Mouse (Mus musculus) kidney, embryonic 14.5 days (tissue): ENCODE results near the gene Fto. TPM values are rescaled to one million over a fixed set of nuclear protein-coding genes. Genes with fewer than 3 reads are reported as not detected.

Experiments
- ATAC-seq: fragments of 200-750 bp; cut with Nextera tagmentation; 2 replicates; pipeline ENCODE4 v1.8.0; 2017; ENCODE audit warnings: moderate number of reproducible peaks, mild to moderate bottlenecking, moderate TSS enrichment, moderate library complexity; ENCODE audit not compliant: low FRiP score, low TSS enrichment
- H3K27ac ChIP-seq: fragments of 300-500 bp; sonication (generic); 2 replicates; pipeline ENCODE4 v1.5.1; 2014; ENCODE audit warnings: low read depth, mild to moderate bottlenecking, low read length, moderate library complexity, mixed read lengths
- H3K27me3 ChIP-seq: fragments of 300-500 bp; sonication (generic); 2 replicates; pipeline ENCODE4 v1.6.1; 2014; ENCODE audit warnings: mild to moderate bottlenecking, low read length; ENCODE audit not compliant: control insufficient read depth, insufficient read depth
- H3K36me3 ChIP-seq: fragments of 300-500 bp; sonication (generic); 2 replicates; pipeline ENCODE4 v1.6.1; 2014; ENCODE audit warnings: low read length, mixed read lengths; ENCODE audit not compliant: control insufficient read depth, insufficient read depth
- H3K4me1 ChIP-seq: fragments of 300-500 bp; sonication (generic); 2 replicates; pipeline ENCODE4 v1.6.1; 2014; ENCODE audit warnings: low read length, mixed read lengths; ENCODE audit not compliant: control insufficient read depth, insufficient read depth
- H3K4me2 ChIP-seq: fragments of 300-500 bp; sonication (generic); replicated peaks from 2 replicates; pipeline ENCODE4 v1.6.1; 2014; ENCODE audit warnings: low read depth, mild to moderate bottlenecking, low read length
- H3K4me3 ChIP-seq: fragments of 300-500 bp; sonication (generic); 2 replicates; pipeline ENCODE4 v1.5.1; 2014; ENCODE audit warnings: mild to moderate bottlenecking, low read length
- H3K9ac ChIP-seq: fragments of 300-500 bp; sonication (generic); 2 replicates; pipeline ENCODE4 v1.6.1; 2014; ENCODE audit warnings: low read depth, mild to moderate bottlenecking, low read length, moderate library complexity
- H3K9me3 ChIP-seq: fragments of 300-500 bp; sonication (generic); 2 replicates; pipeline ENCODE4 v1.6.1; 2016; ENCODE audit warnings: low read length; ENCODE audit not compliant: control insufficient read depth
- WGBS: fragments of 180-500 bp; shearing (Covaris S2); extraction: QIAGEN DNeasy Blood & Tissue Kit; methylation state at CpG from one replicate; pipeline ENCODE4 v1.1.7; 2014; 5-methylcytosine and 5-hydroxymethylcytosine counted together
- polyA plus RNA-seq: library from polyadenylated mRNA; unstranded; fragments of >200 nt; fragmentation: Nextera tagmentation; extraction: Ambion mirVana; gene quantifications from 2 replicates; pipeline ENCODE4 v1.2.1, GENCODE M21; 2014

Fto gene
- polyA plus RNA-seq, 1 experiment from 2014 or later, result 94.3 TPM

DNA sequence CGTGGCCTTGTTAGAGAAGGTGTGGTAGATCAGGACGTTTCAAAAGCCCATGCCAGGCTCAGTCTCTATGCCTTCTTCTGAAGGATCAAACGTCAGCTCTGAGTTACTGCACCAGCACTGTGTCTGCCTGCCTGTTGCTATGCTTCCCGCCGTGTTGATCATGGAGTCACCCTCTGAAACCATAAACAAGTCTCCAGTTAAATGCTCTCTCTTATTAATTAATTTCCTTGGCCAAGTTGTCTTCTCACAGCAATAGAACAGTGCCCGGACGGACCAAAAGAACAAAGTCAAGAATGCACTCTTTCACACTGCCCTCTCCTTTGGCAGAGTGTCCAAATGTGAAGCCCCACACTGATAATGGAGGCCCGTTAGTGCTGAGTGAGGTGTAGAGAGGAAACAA, 217.3 kb downstream of the Fto start:
- H3K27me3 ChIP-seq, result peaks cover 4% of the 10 kb centered on the region; the same call in 1 of the 2 replicates

DNA sequence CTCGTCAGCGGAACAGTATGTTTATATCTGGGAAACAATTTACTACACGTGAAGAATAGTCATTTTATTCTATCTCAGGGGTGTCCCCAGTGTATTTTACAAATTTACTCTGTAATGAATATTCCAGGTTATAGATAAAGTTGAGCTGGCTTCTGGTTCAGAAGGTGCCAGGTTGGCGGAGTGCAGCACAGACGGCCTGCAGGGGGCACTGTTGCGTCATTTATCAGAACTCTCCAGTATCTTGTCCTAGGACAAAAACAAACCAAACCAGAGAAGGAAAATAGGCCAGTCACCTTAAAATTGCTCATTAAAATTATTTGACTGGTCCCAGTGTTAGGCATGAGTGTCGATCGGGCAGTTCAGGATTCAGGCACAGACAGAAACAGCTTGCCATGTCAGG, 218.6 kb downstream of the Fto start:
- no peak overlapping the region for H3K4me2 ChIP-seq
- ATAC-seq, result peak; percentile 60; the same call in 1 of the 2 replicates
- H3K27me3 ChIP-seq, result peaks cover 4% of the 10 kb centered on the region; the same call in 1 of the 2 replicates
- H3K9me3 ChIP-seq, result no peaks in the 10 kb centered on the region
- peaks cover 6% of the 10 kb centered on the region for H3K4me1 ChIP-seq
- no peak overlapping the region for H3K4me3 ChIP-seq
- H3K36me3 ChIP-seq, result no peaks in the 10 kb centered on the region
- no peak overlapping the region for H3K9ac ChIP-seq
- 29% methylated on average over 8 of the region's 8 CpGs for WGBS
- no peak overlapping the region for H3K27ac ChIP-seq

More for the DNA sequence above, 217.3 kb downstream of the Fto start:
- no peaks in the 10 kb centered on the region for H3K9me3 ChIP-seq
- H3K36me3 ChIP-seq, result no peaks in the 10 kb centered on the region
- no peak overlapping the region for H3K4me2 ChIP-seq
- H3K9ac ChIP-seq, result no peak overlapping the region
- H3K4me1 ChIP-seq, result peaks cover 15% of the 10 kb centered on the region; the same call in 1 of the 2 replicates
- no peak overlapping the region for H3K4me3 ChIP-seq
- no peak overlapping the region for H3K27ac ChIP-seq
- 79% methylated on average over 8 of the region's 8 CpGs for WGBS
- no peak for ATAC-seq

DNA sequence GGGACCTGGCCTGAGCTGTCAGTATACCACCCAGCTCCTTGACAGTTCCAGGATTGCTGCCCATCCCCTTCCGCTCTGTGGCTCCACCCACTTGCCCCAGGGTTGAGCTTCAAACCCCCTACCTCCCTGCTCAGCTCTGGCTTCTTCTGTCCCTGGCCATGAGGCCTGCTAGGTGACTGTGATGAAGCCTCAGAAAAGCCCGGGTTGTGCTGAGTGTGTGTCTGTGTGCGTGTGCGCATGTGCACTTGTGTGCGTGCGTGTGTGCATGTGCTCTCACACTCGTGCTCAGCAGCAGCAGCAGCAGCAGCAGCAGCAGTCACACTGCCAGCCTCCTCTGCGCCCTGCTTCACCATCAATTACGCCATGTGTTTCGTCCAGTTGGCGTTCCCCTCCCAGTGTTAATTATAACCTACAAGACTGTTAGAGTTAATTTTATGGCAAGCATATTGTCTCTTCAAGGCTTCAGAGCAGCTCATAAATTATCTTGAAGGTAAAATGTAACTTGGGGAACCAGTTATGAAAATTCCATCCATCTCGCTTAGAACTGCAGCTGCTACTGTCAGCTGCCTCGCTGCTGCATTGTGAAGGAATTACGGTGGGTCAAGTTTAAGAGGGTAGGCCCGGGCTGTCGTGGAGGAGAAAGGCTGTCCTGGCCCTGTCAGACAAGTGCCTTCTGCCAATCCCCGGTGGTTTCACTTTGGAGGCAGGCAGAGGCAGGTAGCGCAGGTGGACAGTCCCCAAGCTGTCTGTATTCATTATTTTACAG, 219.5 kb downstream of the Fto start:
- Histone ChIP-seq H3K27me3 (no peaks in the 10 kb centered on the region; the same call in 1 of the 2 replicates), H3K27ac (no peak overlapping the region), H3K9ac (no peak overlapping the region), H3K4me2 (no peak overlapping the region), H3K9me3 (no peaks in the 10 kb centered on the region), H3K4me1 (peaks cover 7% of the 10 kb centered on the region), H3K4me3 (no peak overlapping the region), H3K36me3 (no peaks in the 10 kb centered on the region)
- 55% methylated on average over 18 of the region's 18 CpGs for WGBS
- 0 out of 2 replicates have a peak, but pooled peaks have one; percentile 53 for ATAC-seq

DNA sequence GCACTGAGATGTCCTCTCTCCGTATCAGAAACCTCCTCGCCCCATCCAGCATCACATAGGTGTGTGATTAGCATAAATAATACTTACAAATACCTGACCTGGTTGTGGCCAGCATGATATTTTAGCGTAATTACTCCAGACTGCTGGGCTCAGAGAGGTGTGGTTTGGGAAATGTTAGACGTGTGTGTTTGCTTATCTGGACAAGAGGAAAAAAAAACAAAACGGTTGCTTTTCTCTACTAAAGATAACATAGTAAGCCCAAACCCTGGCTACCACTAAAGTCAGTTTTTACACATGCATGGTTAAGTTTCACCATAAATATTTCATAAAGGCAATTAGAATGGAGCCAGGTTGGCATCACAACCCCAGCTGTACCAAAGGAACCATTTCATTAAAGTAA, 221.4 kb downstream of the Fto start:
- Histone ChIP-seq H3K27ac (no peak overlapping the region), H3K36me3 (no peaks in the 10 kb centered on the region), H3K4me2 (no peak overlapping the region), H3K9ac (no peak overlapping the region), H3K9me3 (no peaks in the 10 kb centered on the region), H3K4me3 (no peak overlapping the region), H3K27me3 (no peaks in the 10 kb centered on the region; the same call in 1 of the 2 replicates), H3K4me1 (peaks cover 12% of the 10 kb centered on the region)
- WGBS, result 71% methylated on average over 5 of the region's 5 CpGs
- ATAC-seq, result no peak

DNA sequence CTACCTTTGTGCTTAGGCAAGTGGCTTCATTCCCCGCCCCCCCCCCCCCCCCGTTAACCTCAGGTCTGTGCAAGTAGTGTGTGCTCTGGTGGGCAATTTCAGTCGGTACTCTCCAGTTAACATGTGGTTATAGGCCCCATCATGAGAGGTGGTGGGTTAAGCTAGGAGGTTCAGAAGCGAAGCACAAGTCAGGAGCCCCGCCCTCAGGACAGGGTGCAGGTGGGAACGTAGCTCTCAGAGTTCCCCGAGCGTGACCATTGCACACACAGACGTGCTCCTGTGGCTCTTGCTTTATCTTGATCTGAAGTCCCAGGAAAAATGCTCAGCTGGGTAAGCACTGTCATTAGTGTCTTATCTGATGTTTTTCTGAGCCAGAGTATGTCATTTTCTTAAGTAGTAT, 224.8 kb downstream of the Fto start:
- Histone ChIP-seq H3K36me3 (no peaks in the 10 kb centered on the region), H3K4me3 (no peak overlapping the region), H3K9ac (no peak overlapping the region), H3K4me1 (peaks cover 5% of the 10 kb centered on the region), H3K27me3 (no peaks in the 10 kb centered on the region; the same call in 1 of the 2 replicates), H3K27ac (no peak overlapping the region), H3K4me2 (no peak overlapping the region), H3K9me3 (no peaks in the 10 kb centered on the region)
- ATAC-seq, result peak; percentile 52
- WGBS, result 70% methylated on average over 9 of the region's 9 CpGs

DNA sequence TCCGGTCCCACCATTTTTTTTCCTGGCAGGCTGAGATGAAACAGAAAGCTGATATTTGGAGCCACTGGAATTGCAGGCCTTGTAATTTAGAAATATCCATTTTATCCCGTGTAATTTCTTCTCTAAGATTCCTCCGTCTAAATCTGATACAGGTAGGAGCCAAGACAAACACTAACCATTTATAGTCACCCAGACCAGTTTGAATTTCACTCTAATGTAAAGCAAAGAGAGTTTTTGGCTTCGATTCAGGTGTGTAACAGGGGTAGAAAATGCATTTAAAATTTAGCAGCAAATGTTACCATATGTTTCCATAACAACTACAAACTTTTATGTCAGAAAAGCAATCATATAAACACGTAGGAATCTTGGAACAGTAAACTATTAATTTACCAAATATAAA, 225.6 kb downstream of the Fto start:
- H3K9me3 ChIP-seq, result no peaks in the 10 kb centered on the region
- no peak for ATAC-seq
- H3K27me3 ChIP-seq, result no peaks in the 10 kb centered on the region; the same call in 1 of the 2 replicates
- H3K36me3 ChIP-seq, result no peaks in the 10 kb centered on the region
- H3K4me1 ChIP-seq, result peaks cover 5% of the 10 kb centered on the region
- H3K4me3 ChIP-seq, result no peak overlapping the region
- no peak overlapping the region for H3K27ac ChIP-seq
- H3K4me2 ChIP-seq, result no peak overlapping the region
- 64% methylated on average over 5 of the region's 5 CpGs for WGBS
- H3K9ac ChIP-seq, result no peak overlapping the region

DNA sequence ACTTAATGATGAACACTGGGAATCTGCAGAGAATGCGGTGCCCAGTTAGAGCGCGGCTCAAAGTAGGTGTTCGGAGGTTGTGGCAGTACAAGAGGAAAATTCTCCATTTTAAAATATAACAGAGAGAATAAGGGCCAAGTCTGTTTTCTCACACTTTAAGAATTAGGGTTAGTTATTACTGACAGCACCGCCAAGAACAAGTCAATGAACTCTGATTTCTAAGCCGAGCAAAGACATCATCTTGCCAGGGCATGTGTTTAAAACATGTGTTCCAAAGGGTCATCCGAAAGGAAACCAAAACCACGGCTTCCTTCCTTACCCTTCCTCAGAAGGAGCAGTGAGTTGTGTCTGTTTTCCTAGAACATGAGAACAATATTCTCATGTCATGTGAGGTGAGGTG, 226.3 kb downstream of the Fto start:
- no peak for ATAC-seq
- Histone ChIP-seq H3K9ac (no peak overlapping the region), H3K4me2 (no peak overlapping the region), H3K27me3 (no peaks in the 10 kb centered on the region; the same call in 1 of the 2 replicates), H3K9me3 (no peaks in the 10 kb centered on the region), H3K36me3 (no peaks in the 10 kb centered on the region), H3K4me3 (no peak overlapping the region), H3K4me1 (peaks cover 5% of the 10 kb centered on the region), H3K27ac (no peak overlapping the region)
- 84% methylated on average over 8 of the region's 8 CpGs for WGBS

DNA sequence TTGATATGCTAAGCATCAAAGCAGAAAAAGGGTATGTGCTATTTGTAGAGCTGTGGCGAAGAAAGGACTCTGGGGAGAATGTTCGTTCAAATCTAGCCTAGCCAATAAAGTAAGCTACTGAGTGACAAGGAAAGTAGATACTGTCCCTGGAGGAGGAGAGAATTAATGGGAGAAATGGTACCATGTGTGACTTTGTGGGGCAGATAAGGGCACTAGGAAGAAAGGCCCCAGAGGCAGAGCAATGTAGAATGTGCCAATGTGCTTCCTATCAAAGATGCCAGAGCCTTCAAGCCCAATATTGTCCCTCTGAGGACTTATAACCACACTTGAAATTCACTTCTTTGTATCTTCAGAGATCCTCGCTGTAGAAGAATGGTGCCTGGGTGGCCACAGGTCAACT, 227.9 kb downstream of the Fto start:
- Histone ChIP-seq H3K4me3 (no peak overlapping the region), H3K27ac (no peak overlapping the region), H3K4me1 (peaks cover 5% of the 10 kb centered on the region), H3K4me2 (no peak overlapping the region), H3K27me3 (no peaks in the 10 kb centered on the region; the same call in 1 of the 2 replicates), H3K9ac (no peak overlapping the region), H3K36me3 (no peaks in the 10 kb centered on the region), H3K9me3 (no peaks in the 10 kb centered on the region)
- no peak for ATAC-seq
- 90% methylated on average over 3 of the region's 3 CpGs for WGBS

DNA sequence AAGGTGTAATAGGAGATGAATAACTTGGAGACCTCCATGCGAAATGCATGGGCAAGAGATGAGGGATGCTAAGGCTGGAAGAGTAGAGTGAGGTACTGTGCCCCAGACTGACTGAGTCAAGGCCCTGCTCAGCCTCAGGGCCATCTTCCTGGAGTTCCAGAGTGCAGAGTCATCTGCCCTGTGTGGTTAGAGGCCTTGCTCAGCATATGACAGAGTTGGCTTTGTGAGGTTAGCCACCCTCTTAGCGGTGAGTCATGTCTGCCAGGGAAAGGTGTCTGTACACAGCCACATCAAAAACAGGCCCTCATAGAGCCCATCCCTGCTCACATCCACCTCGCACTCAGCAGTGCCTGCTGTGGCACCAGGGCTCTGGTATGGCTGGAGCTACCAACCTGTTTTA, 232.2 kb downstream of the Fto start:
- no peak overlapping the region for H3K4me3 ChIP-seq
- H3K4me2 ChIP-seq, result no peak overlapping the region
- no peaks in the 10 kb centered on the region for H3K36me3 ChIP-seq
- H3K4me1 ChIP-seq, result no peaks in the 10 kb centered on the region
- 77% methylated on average over 3 of the region's 3 CpGs for WGBS
- H3K9me3 ChIP-seq, result no peaks in the 10 kb centered on the region
- no peak for ATAC-seq
- no peaks in the 10 kb centered on the region for H3K27me3 ChIP-seq
- no peak overlapping the region for H3K27ac ChIP-seq
- H3K9ac ChIP-seq, result no peak overlapping the region
